Mouse (Mus musculus): Measurements from ENCODE around the gene Ripor3. TPM values are rescaled to one million over a fixed set of nuclear protein-coding genes. Genes with fewer than 3 reads are reported as not detected.

Ripor3 gene
- polyA plus RNA-seq, 1 experiment from 2014 or later: 0.12 TPM

DNA sequence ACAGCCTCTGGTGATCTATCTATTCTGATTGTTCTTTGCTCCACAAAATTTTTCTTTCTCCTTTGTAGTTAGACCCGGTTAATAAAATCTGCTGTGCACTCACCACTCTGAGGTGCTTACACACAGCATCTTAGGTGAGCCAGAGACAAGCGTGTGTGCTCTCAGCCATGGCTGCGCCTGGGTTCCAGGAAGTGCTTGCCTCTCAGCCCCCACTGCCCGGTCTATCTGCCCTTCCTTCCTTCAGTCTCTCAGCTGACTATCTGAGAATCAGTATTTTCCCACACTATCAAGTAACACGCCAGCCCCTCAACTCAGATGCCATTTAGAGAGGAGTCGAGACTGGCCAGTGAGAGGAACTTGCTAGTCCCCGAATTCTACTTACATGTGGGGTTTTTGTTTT lies 50.4 kb downstream of the Ripor3 start:
- ATAC-seq (ENCODE audit: insufficient read depth, low FRiP score, low TSS enrichment) (no peak), DNase-seq (ENCODE audit: low spot score) (no peak)
- H3K4me2 ChIP-seq (ENCODE audit: low read depth): no peak overlapping the region
- H3K4me1 ChIP-seq (ENCODE audit: control insufficient read depth, insufficient read depth, low read length): peaks cover 2% of the 10 kb centered on the region; the same call in 1 of the 2 replicates
- H3K27me3 ChIP-seq (ENCODE audit: control insufficient read depth, insufficient read depth, low read length): no peaks in the 10 kb centered on the region
- WGBS: 81% methylated on average over 7 of the region's 7 CpGs
- H3K4me3 ChIP-seq (ENCODE audit: low read depth, low read length): no peak overlapping the region
- no peaks in the 10 kb centered on the region; the same call in 1 of the 2 replicates for H3K36me3 ChIP-seq (ENCODE audit: control insufficient read depth, insufficient read depth, low read length)
- no peak overlapping the region for H3K27ac ChIP-seq (ENCODE audit: low read depth, low read length)
- H3K9me3 ChIP-seq (ENCODE audit: control insufficient read depth, low read length): no peaks in the 10 kb centered on the region
- H3K9ac ChIP-seq (ENCODE audit: low read length): no peak overlapping the region

DNA sequence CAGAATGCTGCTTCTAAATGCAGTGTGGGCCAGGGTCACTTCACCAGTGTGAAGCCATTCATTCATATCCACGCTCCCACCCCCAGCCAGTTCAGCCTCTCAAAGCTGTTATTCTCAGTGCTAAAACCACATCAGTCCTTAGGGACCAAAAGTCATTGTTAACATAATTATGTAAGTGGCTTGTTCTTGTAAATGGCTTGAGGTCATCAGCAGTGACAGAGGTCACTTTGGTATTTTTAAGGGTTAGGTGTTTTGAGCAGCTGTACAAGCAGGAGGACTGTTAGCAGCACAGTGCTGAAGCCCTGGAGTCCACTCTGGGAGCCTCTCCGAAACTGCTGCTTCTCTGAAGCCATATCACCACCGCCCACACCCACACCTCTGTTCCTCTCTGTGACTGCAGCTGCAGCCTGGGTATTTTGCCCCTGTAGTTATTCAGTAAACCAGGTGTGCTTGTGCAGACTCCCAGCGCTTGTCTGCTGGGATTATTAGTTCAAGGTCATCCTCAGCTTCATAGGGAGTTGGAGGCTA lies 51.0 kb downstream of the Ripor3 start:
- Histone ChIP-seq H3K27ac (ENCODE audit: low read depth, low read length) (no peak overlapping the region), H3K4me1 (ENCODE audit: control insufficient read depth, insufficient read depth, low read length) (peaks cover 2% of the 10 kb centered on the region; the same call in 1 of the 2 replicates), H3K36me3 (ENCODE audit: control insufficient read depth, insufficient read depth, low read length) (no peaks in the 10 kb centered on the region), H3K9ac (ENCODE audit: low read length) (no peak overlapping the region), H3K4me2 (ENCODE audit: low read depth) (no peak overlapping the region), H3K9me3 (ENCODE audit: control insufficient read depth, low read length) (no peaks in the 10 kb centered on the region), H3K4me3 (ENCODE audit: low read depth, low read length) (no peak overlapping the region), H3K27me3 (ENCODE audit: control insufficient read depth, insufficient read depth, low read length) (no peaks in the 10 kb centered on the region)
- WGBS: 73% methylated on average over 4 of the region's 4 CpGs
- DNase-seq (ENCODE audit: low spot score) (no peak), ATAC-seq (ENCODE audit: insufficient read depth, low FRiP score, low TSS enrichment) (no peak)

DNA sequence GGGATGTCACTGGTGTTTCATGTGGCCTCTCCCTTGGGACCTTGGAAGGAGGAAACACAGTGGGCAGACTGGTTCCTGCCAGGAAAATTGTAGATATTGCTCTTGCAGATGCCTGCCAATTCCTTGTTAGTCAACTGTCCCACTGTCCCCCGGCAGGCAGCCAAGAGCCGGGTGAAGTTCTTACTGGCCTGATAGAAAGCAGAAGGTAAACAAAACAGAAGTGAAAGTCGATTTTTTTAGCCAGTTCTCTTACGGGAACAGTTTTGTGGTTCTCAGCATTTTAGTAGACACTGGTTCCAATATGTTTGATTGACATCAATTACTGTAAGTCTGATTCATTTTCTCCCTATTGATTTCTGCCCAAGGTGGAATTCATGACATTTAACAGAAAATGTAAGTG lies 51.6 kb downstream of the Ripor3 start:
- no peaks in the 10 kb centered on the region for H3K36me3 ChIP-seq (ENCODE audit: control insufficient read depth, insufficient read depth, low read length)
- WGBS: 72% methylated on average over 4 of the region's 4 CpGs
- H3K27me3 ChIP-seq (ENCODE audit: control insufficient read depth, insufficient read depth, low read length): no peaks in the 10 kb centered on the region
- no peak for DNase-seq (ENCODE audit: low spot score)
- H3K9ac ChIP-seq (ENCODE audit: low read length): no peak overlapping the region
- H3K4me1 ChIP-seq (ENCODE audit: control insufficient read depth, insufficient read depth, low read length): peaks cover 2% of the 10 kb centered on the region; the same call in 1 of the 2 replicates
- H3K4me3 ChIP-seq (ENCODE audit: low read depth, low read length): no peak overlapping the region
- ATAC-seq (ENCODE audit: insufficient read depth, low FRiP score, low TSS enrichment): no peak
- no peak overlapping the region for H3K27ac ChIP-seq (ENCODE audit: low read depth, low read length)
- H3K9me3 ChIP-seq (ENCODE audit: control insufficient read depth, low read length): no peaks in the 10 kb centered on the region
- no peak overlapping the region for H3K4me2 ChIP-seq (ENCODE audit: low read depth)

DNA sequence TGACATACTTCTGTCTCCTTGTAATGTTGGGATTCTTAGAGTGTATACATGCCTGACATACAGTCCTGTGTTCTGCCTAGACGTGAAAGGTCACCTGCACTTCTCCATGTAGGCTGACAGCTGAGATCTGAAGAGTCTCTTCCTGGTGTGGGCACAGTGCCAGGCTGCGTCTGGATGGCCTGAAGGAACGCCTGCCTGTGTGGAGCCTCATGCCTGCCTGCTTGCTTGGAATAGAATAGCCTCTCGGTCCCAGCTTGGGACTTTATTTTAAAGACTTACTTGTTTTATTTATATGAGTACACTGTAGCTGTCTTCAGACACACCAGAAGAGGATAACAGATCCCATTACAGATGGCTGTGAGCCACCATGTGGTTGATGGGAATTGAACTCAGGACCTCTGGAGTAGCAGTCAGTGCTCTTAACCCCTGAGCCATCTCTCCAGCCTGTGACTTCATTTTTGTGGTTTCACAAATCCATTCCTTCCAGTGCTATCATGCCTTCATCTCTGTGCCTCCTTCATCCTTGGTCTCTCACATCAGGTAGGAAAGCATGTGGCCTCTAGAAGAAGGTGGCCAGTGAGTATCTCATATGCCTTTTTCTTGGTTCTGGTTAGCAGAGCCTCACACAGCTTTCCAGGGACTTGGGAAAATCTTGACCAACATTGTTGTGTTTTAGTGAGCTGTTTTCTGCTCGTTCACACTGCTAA lies 52.2 kb downstream of the Ripor3 start:
- WGBS: 81% methylated on average over 5 of the region's 5 CpGs
- DNase-seq (ENCODE audit: low spot score) (no peak), ATAC-seq (ENCODE audit: insufficient read depth, low FRiP score, low TSS enrichment) (no peak)
- Histone ChIP-seq H3K4me3 (ENCODE audit: low read depth, low read length) (no peak overlapping the region), H3K9ac (ENCODE audit: low read length) (no peak overlapping the region), H3K27me3 (ENCODE audit: control insufficient read depth, insufficient read depth, low read length) (no peaks in the 10 kb centered on the region), H3K27ac (ENCODE audit: low read depth, low read length) (no peak overlapping the region), H3K36me3 (ENCODE audit: control insufficient read depth, insufficient read depth, low read length) (no peaks in the 10 kb centered on the region), H3K4me1 (ENCODE audit: control insufficient read depth, insufficient read depth, low read length) (peaks cover 2% of the 10 kb centered on the region; the same call in 1 of the 2 replicates), H3K4me2 (ENCODE audit: low read depth) (no peak overlapping the region), H3K9me3 (ENCODE audit: control insufficient read depth, low read length) (no peaks in the 10 kb centered on the region)

DNA sequence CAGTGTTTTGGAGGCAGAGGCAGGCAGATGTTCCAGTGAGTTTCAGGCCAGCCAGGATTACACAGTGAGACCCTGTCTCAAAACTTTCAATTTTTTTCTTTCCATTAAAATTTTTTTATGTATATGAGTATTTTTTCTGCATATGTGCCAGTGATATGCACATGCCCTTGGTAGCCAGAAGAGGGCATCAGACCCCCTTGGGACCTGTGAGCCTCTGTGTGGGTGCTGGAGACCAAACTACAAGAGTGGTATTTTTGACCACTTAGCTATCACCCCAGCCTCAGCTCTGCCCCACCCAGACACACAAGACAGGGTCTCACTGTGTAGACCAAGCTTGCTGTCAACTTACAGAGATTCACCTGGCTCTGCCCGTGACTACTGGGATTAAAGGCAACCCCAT lies 52.9 kb downstream of the Ripor3 start:
- H3K9me3 ChIP-seq (ENCODE audit: control insufficient read depth, low read length): no peaks in the 10 kb centered on the region

DNA sequence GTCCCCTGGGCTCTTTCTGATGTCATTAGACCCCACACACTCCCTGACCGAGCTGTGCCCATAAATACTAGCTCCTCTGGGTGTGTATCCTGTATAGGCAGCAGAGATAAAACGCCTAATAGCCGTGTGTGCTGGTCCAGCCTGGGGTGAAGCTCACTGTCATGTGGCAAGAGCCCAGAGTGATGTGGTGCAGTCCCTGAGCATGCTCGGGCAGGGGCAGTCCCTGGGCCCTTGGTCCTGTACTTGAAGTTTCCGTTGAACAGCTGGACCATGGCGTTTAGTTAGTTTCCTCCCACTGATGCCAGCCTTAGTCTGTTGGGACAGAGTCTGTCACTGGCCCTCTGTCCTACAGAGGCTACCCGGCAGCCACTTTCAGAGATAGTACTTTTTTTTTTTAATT lies 55.5 kb downstream of the Ripor3 start:
- no peak overlapping the region for H3K4me3 ChIP-seq (ENCODE audit: low read depth, low read length)
- DNase-seq (ENCODE audit: low spot score) (no peak), ATAC-seq (ENCODE audit: insufficient read depth, low FRiP score, low TSS enrichment) (no peak)
- H3K36me3 ChIP-seq (ENCODE audit: control insufficient read depth, insufficient read depth, low read length): no peaks in the 10 kb centered on the region
- WGBS: 91% methylated on average over 7 of the region's 7 CpGs
- no peaks in the 10 kb centered on the region for H3K9me3 ChIP-seq (ENCODE audit: control insufficient read depth, low read length)
- H3K4me1 ChIP-seq (ENCODE audit: control insufficient read depth, insufficient read depth, low read length): peaks cover 2% of the 10 kb centered on the region; the same call in 1 of the 2 replicates
- no peaks in the 10 kb centered on the region for H3K27me3 ChIP-seq (ENCODE audit: control insufficient read depth, insufficient read depth, low read length)
- no peak overlapping the region for H3K27ac ChIP-seq (ENCODE audit: low read depth, low read length)
- H3K4me2 ChIP-seq (ENCODE audit: low read depth): no peak overlapping the region
- no peak overlapping the region for H3K9ac ChIP-seq (ENCODE audit: low read length)

More for the DNA sequence above, 52.9 kb downstream of the Ripor3 start:
- WGBS: 91% methylated on average over 1 of the region's 1 CpGs
- Histone ChIP-seq H3K36me3 (ENCODE audit: control insufficient read depth, insufficient read depth, low read length) (no peaks in the 10 kb centered on the region), H3K4me2 (ENCODE audit: low read depth) (no peak overlapping the region), H3K9ac (ENCODE audit: low read length) (no peak overlapping the region), H3K4me3 (ENCODE audit: low read depth, low read length) (no peak overlapping the region), H3K27me3 (ENCODE audit: control insufficient read depth, insufficient read depth, low read length) (no peaks in the 10 kb centered on the region), H3K4me1 (ENCODE audit: control insufficient read depth, insufficient read depth, low read length) (peaks cover 2% of the 10 kb centered on the region; the same call in 1 of the 2 replicates), H3K27ac (ENCODE audit: low read depth, low read length) (no peak overlapping the region)
- DNase-seq (ENCODE audit: low spot score): no peak
- ATAC-seq (ENCODE audit: insufficient read depth, low FRiP score, low TSS enrichment): no peak

DNA sequence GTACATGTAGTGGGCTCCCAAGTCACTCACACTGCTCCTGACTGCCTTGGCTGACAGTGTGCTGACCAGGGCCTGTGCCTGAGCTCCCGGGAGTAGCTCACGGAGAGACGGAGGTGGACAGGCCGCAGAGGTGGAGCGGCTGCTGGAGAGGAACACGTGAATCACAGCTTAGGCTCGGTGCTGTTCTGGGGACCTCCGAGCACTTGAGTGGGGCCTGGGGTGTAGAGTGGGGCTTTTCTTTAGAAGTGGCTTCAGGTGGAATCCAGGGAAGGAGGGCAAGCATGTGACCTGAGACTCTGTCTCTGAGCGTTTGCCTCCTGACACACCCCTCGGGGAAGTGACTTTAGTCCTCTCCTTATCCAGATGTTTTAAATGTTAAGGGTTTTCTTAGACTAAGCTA lies 56.6 kb downstream of the Ripor3 start:
- Histone ChIP-seq H3K27ac (ENCODE audit: low read depth, low read length) (no peak overlapping the region), H3K27me3 (ENCODE audit: control insufficient read depth, insufficient read depth, low read length) (no peaks in the 10 kb centered on the region), H3K4me3 (ENCODE audit: low read depth, low read length) (no peak overlapping the region), H3K9me3 (ENCODE audit: control insufficient read depth, low read length) (no peaks in the 10 kb centered on the region), H3K9ac (ENCODE audit: low read length) (no peak overlapping the region), H3K36me3 (ENCODE audit: control insufficient read depth, insufficient read depth, low read length) (no peaks in the 10 kb centered on the region), H3K4me2 (ENCODE audit: low read depth) (no peak overlapping the region), H3K4me1 (ENCODE audit: control insufficient read depth, insufficient read depth, low read length) (no peaks in the 10 kb centered on the region)
- ATAC-seq (ENCODE audit: insufficient read depth, low FRiP score, low TSS enrichment) (no peak), DNase-seq (ENCODE audit: low spot score) (no peak)
- WGBS: 91% methylated on average over 10 of the region's 10 CpGs

DNA sequence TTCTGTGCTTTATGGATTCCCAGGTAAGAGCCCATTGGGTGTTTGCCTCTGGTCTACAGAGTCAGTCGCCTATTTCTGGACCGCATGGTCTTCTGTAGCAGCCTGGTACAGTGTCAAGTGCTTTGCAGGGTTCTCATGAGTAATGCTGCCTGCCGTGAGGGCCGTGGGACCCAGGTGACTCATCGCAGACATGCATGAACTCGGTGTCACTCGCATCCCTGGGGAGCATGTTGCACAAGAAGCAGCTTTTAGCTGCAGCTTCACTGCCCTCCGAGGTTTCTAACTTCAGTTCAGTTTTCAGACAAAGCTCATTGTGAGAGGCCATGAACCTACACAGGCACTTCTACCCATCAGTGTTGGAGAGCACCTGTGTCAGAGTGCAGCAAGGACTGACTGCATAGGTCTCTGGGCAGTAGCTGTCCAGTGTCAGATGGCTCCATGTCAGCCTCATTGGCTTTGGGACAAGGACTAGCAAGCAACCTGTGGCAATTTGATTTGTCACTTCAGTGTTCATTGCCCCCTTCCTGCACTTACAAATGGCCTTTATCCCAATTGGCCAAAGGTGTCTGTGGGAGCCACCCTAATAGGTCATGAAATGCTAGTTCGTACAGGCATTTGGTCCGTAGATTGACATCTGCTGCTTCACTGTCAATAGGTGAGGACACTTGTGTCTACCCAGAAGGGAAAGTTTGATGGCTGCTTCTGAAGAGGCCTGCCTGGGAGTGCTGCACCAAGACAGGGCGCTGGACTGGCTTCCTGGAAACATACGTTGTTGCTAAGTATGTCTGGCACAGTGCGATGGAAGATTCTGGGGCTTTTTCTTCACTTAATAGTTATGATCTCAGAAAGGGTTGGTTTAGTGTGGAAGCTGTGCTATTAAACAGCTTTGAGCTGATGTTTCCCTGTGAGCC lies 58.9 kb downstream of the Ripor3 start:
- Histone ChIP-seq H3K9ac (ENCODE audit: low read length) (no peak overlapping the region), H3K4me1 (ENCODE audit: control insufficient read depth, insufficient read depth, low read length) (no peaks in the 10 kb centered on the region), H3K36me3 (ENCODE audit: control insufficient read depth, insufficient read depth, low read length) (no peaks in the 10 kb centered on the region), H3K4me3 (ENCODE audit: low read depth, low read length) (no peak overlapping the region), H3K9me3 (ENCODE audit: control insufficient read depth, low read length) (no peaks in the 10 kb centered on the region), H3K27ac (ENCODE audit: low read depth, low read length) (no peak overlapping the region), H3K4me2 (ENCODE audit: low read depth) (no peak overlapping the region), H3K27me3 (ENCODE audit: control insufficient read depth, insufficient read depth, low read length) (no peaks in the 10 kb centered on the region)
- ATAC-seq (ENCODE audit: insufficient read depth, low FRiP score, low TSS enrichment) (no peak), DNase-seq (ENCODE audit: low spot score) (no peak)
- 86% methylated on average over 13 of the region's 13 CpGs for WGBS
